Mouse (Mus musculus) regulatory T cell (primary cell): ENCODE data around the gene Yme1l1.

ENCODE experiments used
- in situ Hi-C: fragments of 300-600 bp; cut with MboI, MseI; formaldehyde crosslinking; loops from one replicate; pipeline ENCODE4 v1.15.1; 2025; ENCODE audit warnings: high pct_unique_total_duplicates

Gene Yme1l1

DNA sequence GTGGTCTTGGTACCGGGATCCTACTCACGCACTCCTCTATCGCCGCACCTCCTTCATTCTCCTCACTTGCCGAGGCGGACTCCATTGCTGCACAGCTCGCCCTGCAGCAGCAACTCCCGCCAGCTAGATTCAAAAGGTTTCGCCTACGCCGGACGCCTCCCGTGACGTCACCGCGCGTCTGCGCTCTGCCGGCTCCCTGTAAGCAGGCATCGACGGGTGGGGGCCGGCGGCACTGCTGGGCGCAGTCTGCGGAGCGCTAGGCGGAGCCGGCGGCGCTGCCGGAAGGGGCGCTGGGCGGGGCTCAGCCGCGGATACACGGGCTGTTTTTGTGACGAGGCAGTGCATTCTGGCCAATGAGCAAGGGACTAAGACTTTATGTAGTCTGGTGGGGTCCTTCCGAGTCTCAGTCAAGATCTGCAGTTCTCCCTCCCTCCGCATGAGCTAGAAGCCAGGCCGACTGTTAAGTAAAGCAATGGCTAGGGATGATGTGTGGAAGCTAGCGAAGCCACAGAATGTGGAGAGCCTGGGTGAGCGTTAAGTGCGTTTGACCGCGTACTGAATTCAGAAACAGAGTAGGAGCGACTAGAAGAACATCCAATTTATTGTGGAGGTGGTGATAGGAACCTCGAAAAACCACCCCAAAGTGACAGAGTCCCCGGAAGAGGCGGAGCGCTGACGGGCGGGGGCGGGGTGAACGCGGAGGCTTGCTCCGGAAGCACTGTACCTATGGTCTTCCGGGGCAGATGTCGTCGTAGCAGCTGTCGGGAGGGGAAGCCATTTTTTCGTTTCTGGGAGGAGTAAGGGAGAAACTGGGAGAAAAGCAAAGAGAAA lies at the start of gene Yme1l1, which contains the start of gene Mastl:
Gene Yme1l1, plus strand, starts transcription at position 593 of the 831 bp plus-strand sequence.
Gene Mastl, minus strand, starts transcription at position 248 of the 831 bp plus-strand sequence.
- in situ Hi-C loops, result no loop called here

DNA sequence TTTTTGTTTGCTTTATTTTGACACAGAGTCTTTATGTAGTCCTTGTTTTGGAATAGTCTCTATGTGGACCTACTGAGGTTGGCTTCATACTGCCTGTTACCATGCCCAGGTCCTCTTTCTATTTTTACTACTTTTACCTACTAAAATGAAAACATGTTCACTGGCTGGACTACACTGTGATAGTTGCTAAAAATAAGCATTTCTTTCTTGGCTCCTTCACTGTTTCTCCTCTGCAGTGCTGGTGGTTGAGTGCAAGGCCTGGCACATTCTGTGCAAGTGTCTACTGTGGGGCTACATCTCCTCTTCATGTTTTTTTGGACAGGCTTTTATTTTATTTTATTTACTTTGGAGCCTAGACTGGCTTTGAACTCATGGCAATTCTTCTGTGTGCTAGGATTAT lies 36.6 kb upstream of the Yme1l1 start:
- in situ Hi-C loops, result no loop called here

- in situ Hi-C loops, result no loop called here
Observed at GRCm38 (mm10) chr2:23155199-23155621, 959 bp upstream of the Yme1l1 start.

- in situ Hi-C loops, result no loop called here
Observed at GRCm38 (mm10) chr2:23156608-23157081, 476 bp downstream of the Yme1l1 start.

- in situ Hi-C loops, result no loop called here
Observed at GRCm38 (mm10) chr2:23172305-23172704, 16.1 kb downstream of the Yme1l1 start.

DNA sequence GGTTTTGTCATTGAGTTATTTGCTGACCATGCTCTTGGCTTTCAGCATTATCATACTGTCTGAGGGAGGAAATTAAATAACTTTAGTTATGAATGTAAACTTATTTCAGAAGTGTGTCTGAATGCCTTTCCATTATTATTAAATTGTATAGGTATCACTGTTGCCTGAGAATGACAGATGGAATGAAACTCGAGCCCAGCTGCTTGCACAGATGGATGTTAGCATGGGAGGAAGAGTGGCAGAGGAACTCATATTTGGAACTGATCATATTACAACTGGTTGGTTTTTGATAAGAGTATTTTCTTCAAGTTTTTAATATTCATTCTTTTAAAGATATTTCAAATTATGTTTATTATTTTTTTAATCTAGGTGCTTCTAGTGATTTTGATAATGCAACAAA lies 38.2 kb downstream of the Yme1l1 start:
- in situ Hi-C loops, result loop anchor here (25.0 kb wide), 1 partner anchor 782 kb away; no protein-coding TSS in a partner anchor

DNA sequence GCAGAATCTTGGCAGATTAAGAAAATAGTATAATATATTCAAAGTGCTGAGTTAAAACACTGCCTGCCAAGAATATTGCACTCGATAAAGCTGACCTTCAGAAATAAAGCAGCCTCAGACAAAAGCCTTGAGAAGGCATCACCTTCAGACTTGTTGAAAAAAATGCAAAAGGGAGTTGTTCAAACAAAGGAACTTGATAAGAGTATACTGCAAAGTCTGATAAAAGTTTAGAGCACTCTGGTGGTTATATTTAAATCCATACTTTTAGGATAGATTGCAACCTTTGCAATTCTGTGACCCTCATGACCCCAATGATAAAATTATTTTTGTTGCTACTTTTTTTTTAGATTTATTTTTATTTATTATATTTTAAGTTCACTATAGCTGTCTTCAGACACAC lies 44.9 kb downstream of the Yme1l1 start:
- in situ Hi-C loops, result no loop called here

DNA sequence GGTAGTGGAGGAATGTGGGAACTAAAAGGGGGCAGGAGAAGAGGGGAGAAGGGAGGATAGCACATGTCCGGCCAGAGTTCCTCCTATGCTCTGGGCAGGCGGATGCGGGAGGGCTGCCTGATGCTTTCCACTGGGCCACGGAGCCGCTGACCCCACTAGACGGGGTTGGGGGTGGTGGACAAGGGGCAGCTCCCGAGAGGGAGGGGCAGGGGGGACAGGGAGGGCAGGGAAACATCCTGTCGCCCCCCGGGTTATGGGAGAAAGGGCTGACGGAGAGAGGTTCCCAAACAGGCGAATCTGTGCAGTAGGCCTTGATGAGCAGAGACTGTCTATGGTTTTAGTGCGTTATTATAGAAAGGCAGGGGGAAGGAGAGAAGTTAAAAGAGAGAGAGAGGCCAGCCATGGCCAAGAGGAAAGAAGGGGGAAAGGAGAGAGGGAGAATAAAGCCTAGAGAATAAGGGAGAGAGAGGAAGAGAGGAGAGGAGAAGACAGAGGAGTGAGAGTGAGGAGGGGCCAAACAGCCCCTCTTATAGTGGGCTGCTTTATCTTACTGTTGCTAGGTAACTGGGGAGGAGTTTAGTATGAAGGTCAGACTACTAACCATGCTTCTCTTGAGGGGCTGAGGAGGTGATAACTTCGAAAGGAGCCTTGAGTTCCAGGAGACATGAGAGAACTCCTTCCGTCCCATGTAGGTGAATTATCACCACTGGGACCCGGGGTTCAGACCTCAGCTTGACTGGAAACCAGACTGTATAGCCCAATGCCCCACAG lies 46.9 kb downstream of the Yme1l1 start:
- in situ Hi-C loops, result no loop called here

DNA sequence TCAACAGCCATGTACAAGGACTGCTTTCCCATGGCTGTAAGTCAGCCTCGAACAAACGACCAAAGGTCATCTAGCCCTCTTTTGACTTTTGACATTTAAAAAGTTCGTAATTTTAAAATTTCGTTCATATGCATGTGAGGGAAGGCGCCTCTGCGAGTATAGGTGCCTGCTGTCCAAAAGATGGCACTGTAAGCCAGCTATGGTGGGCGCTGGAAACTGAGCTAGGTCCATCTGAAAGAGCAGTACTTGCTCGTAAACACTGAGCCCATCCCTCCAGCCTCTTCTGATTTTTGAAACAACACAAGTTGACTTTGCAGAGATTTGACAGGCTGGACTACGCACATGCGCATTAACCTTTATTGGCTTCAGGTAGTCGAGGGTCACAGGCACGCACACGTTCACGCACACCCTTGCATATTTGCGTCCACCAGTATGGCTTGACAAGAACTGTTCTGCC lies 50.9 kb downstream of the Yme1l1 start, which contains the start of gene 4931423N10Rik:
Gene 4931423N10Rik, plus strand, starts transcription at position 407 of the 457 bp plus-strand sequence.
- in situ Hi-C loops, result no loop called here

DNA sequence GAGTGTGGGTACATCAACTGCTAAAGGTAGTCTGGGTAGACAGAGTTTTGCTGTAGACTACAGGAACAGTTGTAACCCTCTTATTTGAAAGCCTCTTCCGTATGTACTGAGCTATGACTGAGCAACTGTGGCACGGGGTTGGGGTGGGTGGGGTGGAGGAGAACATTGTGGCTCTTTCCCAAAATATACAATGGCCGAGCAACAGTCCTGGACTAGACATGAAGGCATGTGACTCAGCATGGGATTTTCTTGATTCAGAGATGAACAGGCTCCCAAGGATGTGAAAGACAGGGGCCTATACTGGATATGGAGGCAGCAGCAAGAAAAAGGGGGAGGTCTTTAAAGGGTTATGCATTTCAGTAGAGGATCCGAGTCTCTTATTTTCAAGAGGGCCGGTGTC lies 57.5 kb downstream of the Yme1l1 start:
- in situ Hi-C loops, result no loop called here

DNA sequence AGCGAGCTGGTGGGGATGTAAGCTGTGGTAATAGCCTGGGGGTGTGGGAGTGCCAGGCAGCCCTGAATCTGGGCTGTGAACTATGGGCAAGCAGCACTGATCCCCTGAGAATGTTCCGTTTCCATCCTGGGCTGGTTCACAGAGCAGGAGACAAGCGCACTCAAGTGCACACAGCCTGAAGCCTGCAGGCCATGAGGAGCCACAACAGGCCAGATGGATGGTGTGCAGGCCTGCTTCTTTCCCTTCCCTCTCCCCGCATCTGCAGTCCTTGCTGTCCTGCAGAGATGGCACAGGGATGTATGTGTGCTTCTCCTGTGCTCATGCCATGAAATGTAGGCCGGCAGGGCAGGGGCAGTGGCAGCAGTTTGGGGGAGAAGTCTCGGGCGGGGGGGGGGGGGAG lies 69.0 kb downstream of the Yme1l1 start:
- in situ Hi-C loops, result loop anchor here (25.0 kb wide), 1 partner anchor 638 kb away; no protein-coding TSS in a partner anchor

- in situ Hi-C loops, result loop anchor here (25.0 kb wide), 1 partner anchor 641 kb away; no protein-coding TSS in a partner anchor
Observed at GRCm38 (mm10) chr2:23228463-23228862, 72.3 kb downstream of the Yme1l1 start.

GRCm38 (mm10) chr2:23234065-23234773 lies 78.0 kb downstream of the Yme1l1 start:
- in situ Hi-C loops, result loop anchor here (25.0 kb wide), 1 partner anchor 647 kb away; no protein-coding TSS in a partner anchor
